Mouse (Mus musculus) neural tube, embryonic 12.5 days (tissue): ENCODE measurements around the gene Palld. TPM values are rescaled to one million over a fixed set of nuclear protein-coding genes. Genes with fewer than 3 reads are reported as not detected.

Source experiments
- ATAC-seq: fragments of 200-750 bp; cut with Nextera tagmentation; 2 replicates; pipeline ENCODE4 v1.8.0; 2017; ENCODE audit warnings: low read depth, mild to moderate bottlenecking, moderate TSS enrichment, moderate library complexity; ENCODE audit not compliant: low FRiP score
- H3K27ac ChIP-seq: fragments of 300-500 bp; sonication (generic); 2 replicates; pipeline ENCODE4 v1.5.1; 2016
- H3K27me3 ChIP-seq: fragments of 300-500 bp; sonication (generic); replicated peaks from 2 replicates; pipeline ENCODE4 v1.6.1; 2016; ENCODE audit warnings: mild to moderate bottlenecking
- H3K36me3 ChIP-seq: fragments of 300-500 bp; sonication (generic); 2 replicates; pipeline ENCODE4 v1.6.1; 2016; ENCODE audit warnings: mild to moderate bottlenecking
- H3K4me1 ChIP-seq: fragments of 300-500 bp; sonication (generic); 2 replicates; pipeline ENCODE4 v1.6.1; 2016
- H3K4me2 ChIP-seq: fragments of 300-500 bp; sonication (generic); replicated peaks from 2 replicates; pipeline ENCODE4 v1.6.1; 2016; ENCODE audit warnings: mild to moderate bottlenecking
- H3K4me3 ChIP-seq: fragments of 300-500 bp; sonication (generic); 2 replicates; pipeline ENCODE4 v1.5.1; 2016
- H3K9ac ChIP-seq: fragments of 300-500 bp; sonication (generic); 2 replicates; pipeline ENCODE4 v1.6.1; 2016; ENCODE audit warnings: mild to moderate bottlenecking
- H3K9me3 ChIP-seq: fragments of 300-500 bp; sonication (generic); 2 replicates; pipeline ENCODE4 v1.6.1; 2016; ENCODE audit warnings: mild to moderate bottlenecking
- WGBS: fragments of 180-500 bp; shearing (Covaris S2); methylation state at CpG from one replicate; pipeline ENCODE4 v1.1.7; 2016; 5-methylcytosine and 5-hydroxymethylcytosine counted together
- polyA plus RNA-seq: library from polyadenylated mRNA; unstranded; fragments of >200 nt; fragmentation: Nextera tagmentation; extraction: Ambion mirVana; gene quantifications from 2 replicates; pipeline ENCODE4 v1.2.1, GENCODE M21; 2016

Gene Palld
- polyA plus RNA-seq, 1 experiment from 2014 or later, result 46.7 TPM

DNA sequence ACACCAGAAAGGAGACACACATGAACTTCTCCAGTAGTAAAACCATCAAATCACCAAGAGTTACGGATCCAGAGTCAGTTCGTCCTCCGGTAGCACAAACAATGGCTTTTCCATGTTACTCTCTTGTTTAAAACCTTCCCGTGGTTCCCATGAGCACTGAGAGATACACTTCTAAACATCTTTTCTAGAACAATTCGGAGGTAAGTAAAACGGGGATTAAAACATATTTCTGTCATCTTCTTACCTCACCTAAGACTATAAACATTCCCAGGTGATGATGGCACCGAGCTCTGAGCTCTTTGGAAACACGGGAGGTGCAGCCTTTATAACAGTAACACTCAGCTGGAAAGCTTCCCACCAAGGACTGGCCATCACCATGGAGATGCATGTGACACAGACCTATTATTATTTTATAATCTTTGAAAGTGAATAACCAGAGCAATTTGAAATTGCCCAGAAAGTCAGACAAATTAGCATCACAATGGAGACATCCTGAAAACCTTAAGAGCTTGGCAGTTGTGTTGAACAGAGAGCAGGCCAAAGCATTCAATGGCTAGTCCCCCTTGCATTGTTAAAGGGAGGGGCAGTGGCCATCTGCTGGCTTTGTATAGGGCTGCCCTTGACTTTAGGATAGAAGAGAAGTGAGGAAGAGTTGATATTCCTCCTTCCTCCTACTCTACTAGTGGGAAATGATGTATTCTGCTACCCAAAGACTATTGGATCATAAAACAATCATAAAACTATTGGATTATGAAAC is 385.6 kb downstream of the Palld start:
- Histone ChIP-seq H3K36me3 (peaks cover 10% of the 10 kb centered on the region; the same call in 1 of the 2 replicates), H3K9ac (no peak overlapping the region), H3K4me2 (peak overlapping the region; percentile 42), H3K27me3 (no peaks in the 10 kb centered on the region), H3K27ac (no peak overlapping the region), H3K4me3 (no peak overlapping the region), H3K9me3 (no peaks in the 10 kb centered on the region), H3K4me1 (peaks cover 10% of the 10 kb centered on the region)
- WGBS, result 53% methylated on average over 8 of the region's 8 CpGs
- peak; percentile 38; the same call in 1 of the 2 replicates for ATAC-seq

DNA sequence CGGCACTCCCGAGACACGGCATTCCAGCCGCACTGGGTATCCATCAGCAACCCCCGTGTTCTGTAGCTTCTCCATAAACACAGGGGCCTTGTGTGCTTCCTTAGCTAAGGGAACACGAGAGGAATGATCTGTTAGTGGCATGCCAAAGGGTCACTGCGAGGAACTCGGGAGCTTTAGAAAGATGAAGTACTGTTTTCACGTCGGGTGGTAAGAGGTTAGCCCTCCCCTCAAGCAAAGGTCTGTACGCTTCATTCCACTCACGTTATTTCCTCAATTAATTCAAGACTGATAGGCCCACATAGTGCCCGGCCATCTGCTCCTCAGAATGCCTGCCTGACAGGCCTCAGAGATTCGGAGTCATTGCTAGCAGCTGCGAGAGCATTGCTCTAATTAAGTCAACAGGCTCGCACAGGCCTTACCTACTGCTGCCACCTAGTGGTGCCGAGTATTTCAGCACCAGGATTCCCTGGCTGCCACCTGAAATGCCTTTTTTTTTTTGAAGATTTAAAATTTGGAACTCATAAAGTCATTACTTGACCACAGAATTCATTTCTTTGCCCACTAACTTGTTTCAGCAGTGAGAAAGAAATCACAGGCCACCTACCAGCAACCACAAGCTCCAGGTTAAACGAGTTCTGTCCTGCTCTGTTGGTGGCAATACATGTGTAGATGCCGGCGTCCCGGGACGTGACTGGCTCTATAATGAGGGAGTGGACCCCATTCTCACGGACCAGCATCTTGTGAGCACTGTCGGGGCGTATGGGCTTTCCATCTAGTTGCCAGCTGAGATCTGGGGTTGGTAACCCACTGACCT is 386.4 kb downstream of the Palld start:
- H3K9me3 ChIP-seq, result no peaks in the 10 kb centered on the region
- H3K36me3 ChIP-seq, result peaks cover 10% of the 10 kb centered on the region; the same call in 1 of the 2 replicates
- peak overlapping the region; percentile 65; the same call in 1 of the 2 replicates for H3K27ac ChIP-seq
- H3K4me2 ChIP-seq, result peak overlapping the region; percentile 42
- 24% methylated on average over 25 of the region's 25 CpGs for WGBS
- H3K4me1 ChIP-seq, result peaks cover 10% of the 10 kb centered on the region
- H3K4me3 ChIP-seq, result no peak overlapping the region
- H3K27me3 ChIP-seq, result no peaks in the 10 kb centered on the region
- H3K9ac ChIP-seq, result 0 out of 2 replicates have a peak overlapping the region, but pooled peaks have one; percentile 2
- ATAC-seq, result peak; percentile 90

DNA sequence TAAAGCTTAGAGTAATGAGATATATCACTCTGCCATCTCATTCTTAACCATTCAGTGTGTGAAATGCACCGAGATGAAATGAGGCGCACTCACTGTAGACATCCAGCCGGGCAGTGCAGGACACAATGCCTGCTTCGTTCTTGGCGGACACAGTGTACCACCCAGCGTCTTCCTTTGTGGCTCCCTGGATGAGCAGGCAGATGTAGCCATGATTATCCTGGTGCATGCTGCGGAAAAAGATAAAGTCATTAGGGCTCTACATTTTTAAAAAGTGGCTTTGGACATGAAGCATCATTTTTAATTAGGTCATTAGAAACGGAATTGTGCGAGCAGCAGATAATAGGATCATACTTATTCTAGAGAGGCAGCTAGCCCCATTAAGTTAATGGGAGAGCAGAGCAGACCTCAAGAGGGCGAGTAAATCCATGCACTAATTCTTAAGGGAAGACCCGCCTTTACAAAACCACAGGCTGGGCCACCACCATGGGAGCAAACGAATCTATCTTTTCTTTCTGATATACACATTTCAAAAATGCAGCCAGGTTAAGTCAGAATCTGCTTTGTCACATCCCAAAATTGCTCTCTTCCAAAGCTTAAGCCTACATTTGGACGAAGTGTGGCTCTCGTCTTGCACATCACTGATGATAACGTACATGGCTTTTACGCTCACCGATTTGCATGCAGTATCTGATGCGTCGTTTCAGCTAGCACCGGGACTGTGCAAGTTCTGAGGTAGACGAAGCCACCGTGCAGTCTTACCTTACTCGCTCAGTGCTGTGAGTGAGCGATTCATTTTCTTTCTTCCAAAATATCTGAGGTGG is 387.2 kb downstream of the Palld start:
- Histone ChIP-seq H3K27ac (peak overlapping the region; percentile 65; the same call in 1 of the 2 replicates), H3K9me3 (no peaks in the 10 kb centered on the region), H3K36me3 (peaks cover 16% of the 10 kb centered on the region; the same call in 1 of the 2 replicates), H3K9ac (0 out of 2 replicates have a peak overlapping the region, but pooled peaks have one; percentile 2), H3K4me2 (peak overlapping the region; percentile 42), H3K4me3 (no peak overlapping the region), H3K4me1 (peaks cover 10% of the 10 kb centered on the region), H3K27me3 (no peaks in the 10 kb centered on the region)
- peak; percentile 63 for ATAC-seq
- 50% methylated on average over 24 of the region's 24 CpGs for WGBS

DNA sequence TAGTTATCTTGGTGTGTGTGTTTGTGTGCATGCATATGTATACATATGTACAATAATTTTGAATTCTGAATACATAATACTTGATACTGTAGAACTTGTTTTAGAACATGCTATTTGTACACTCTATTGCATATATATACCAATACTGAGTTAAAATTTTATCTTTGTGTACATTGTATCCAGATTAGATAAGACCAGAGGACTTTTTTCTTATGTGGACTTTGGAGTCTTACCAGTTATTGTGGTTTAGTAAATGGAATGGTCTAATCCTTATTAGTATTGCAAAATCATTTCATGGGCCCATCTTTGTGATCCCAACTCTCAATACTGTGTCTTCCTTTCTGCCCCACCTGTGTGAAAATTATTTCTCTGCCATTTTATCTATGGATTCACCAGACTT is 400.2 kb downstream of the Palld start:
- Histone ChIP-seq H3K4me1 (no peaks in the 10 kb centered on the region), H3K27me3 (no peaks in the 10 kb centered on the region), H3K9me3 (no peaks in the 10 kb centered on the region), H3K4me2 (no peak overlapping the region), H3K9ac (no peak overlapping the region), H3K4me3 (no peak overlapping the region), H3K27ac (no peak overlapping the region), H3K36me3 (peaks cover 7% of the 10 kb centered on the region)
- ATAC-seq, result no peak

- Histone ChIP-seq H3K36me3 (peaks cover 7% of the 10 kb centered on the region), H3K27me3 (no peaks in the 10 kb centered on the region), H3K9me3 (no peaks in the 10 kb centered on the region), H3K4me3 (no peak overlapping the region), H3K4me1 (no peaks in the 10 kb centered on the region), H3K27ac (no peak overlapping the region), H3K4me2 (no peak overlapping the region), H3K9ac (no peak overlapping the region)
- no peak for ATAC-seq
- WGBS, result 83% methylated on average over 3 of the region's 3 CpGs
Measured at GRCm38 (mm10) chr8:61500914-61501313, 401.6 kb downstream of the Palld start.

DNA sequence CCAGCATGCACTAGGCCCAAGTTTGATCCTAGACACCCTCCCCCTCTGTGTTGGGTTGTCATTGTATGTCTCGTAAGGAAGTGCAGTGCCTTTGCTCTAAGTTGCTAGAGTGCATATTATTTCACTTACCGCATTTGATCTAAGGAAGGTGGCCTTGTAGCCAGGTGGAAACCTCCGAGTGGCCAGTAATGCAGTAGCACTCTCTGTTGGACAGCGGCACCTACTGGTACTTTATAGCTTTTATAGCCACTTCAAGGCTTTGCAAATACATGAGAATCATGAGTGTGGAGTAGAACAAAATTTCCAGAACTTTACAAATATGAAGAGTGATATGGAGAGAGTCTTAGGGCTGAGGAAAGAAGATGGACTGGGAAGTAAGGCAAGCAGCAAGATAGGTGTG is 403.5 kb downstream of the Palld start:
- Histone ChIP-seq H3K9ac (no peak overlapping the region), H3K4me1 (no peaks in the 10 kb centered on the region), H3K27ac (no peak overlapping the region), H3K27me3 (no peaks in the 10 kb centered on the region), H3K4me2 (no peak overlapping the region), H3K4me3 (no peak overlapping the region), H3K9me3 (no peaks in the 10 kb centered on the region), H3K36me3 (peaks cover 9% of the 10 kb centered on the region)
- 0 out of 2 replicates have a peak, but pooled peaks have one; percentile 41 for ATAC-seq
- WGBS, result 69% methylated on average over 4 of the region's 4 CpGs

DNA sequence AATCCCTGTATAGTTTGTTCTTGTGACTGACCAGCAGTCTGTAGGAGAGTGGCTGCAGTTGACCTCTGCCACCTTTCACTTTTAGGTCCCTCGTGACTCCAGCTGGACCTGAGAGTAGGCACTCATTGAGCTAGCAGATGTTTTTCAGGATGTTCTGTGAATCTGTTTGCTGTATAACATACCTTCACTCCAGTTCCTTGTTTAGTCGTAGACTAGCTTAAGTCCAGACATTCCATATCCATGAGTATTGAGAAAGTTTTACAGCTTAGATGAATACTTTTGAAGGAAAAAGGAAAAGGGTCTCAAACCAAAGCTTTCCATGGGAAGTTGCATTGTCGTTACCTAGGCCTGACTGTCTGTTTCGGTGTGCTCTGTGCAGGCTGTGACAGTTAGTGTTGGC is 405.4 kb downstream of the Palld start:
- Histone ChIP-seq H3K36me3 (peaks cover 7% of the 10 kb centered on the region; the same call in 1 of the 2 replicates), H3K4me1 (no peaks in the 10 kb centered on the region), H3K4me3 (no peak overlapping the region), H3K27me3 (no peaks in the 10 kb centered on the region), H3K27ac (no peak overlapping the region), H3K4me2 (no peak overlapping the region), H3K9me3 (no peaks in the 10 kb centered on the region), H3K9ac (no peak overlapping the region)
- WGBS, result 88% methylated on average over 4 of the region's 4 CpGs
- no peak for ATAC-seq

DNA sequence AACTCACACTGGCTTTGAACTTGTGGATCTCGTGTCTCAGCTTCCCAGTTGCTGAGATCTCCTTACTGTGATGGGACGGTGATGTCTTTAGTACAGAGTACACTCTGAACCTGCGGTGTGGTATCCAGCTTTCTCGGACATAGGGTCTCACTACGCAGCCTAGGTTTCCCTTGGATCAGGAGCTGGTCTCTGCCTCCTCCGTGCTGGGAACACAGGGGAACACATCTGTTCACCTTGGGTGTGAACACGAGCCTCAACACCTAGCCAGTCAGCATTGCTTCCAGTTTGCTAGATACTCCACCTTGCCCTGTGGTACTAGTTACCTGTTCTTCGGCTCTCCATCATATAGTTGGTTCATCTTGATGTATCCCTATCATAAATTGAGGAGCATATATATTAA is 413.9 kb downstream of the Palld start:
- H3K4me2 ChIP-seq, result peak overlapping the region; percentile 77
- H3K4me1 ChIP-seq, result peaks cover 7% of the 10 kb centered on the region; the same call in 1 of the 2 replicates
- no peak overlapping the region for H3K4me3 ChIP-seq
- peaks cover 4% of the 10 kb centered on the region; the same call in 1 of the 2 replicates for H3K36me3 ChIP-seq
- 92% methylated on average over 8 of the region's 8 CpGs for WGBS
- H3K27me3 ChIP-seq, result no peaks in the 10 kb centered on the region
- H3K9ac ChIP-seq, result no peak overlapping the region
- ATAC-seq, result no peak
- H3K9me3 ChIP-seq, result no peaks in the 10 kb centered on the region
- no peak overlapping the region for H3K27ac ChIP-seq

DNA sequence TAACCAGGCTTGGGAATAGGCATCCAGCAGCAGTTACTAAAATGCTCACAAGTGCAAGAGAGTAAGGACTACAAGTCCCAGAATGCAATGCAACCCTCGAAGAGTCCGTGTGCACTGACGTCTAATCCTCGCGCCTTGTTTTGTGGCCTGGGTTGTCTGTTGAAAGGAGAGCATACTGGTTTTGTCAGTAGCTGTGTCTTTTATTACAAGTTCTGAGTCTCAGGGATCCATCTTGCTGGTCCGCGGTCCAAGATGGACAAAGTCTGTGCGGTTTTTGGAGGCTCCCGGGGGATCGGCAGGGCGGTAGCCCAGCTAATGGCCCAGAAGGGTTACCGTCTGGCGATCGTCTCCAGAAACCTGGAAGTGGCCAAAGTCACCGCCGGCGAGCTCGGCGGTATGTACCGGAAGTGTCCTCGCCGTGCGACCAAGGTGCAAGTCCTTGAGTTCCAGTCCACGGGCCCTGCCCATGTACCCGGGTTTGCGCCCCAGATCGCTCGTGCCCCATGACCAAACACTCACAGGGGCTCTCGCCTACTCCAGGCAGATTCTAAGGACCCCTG is 414.8 kb downstream of the Palld start, which contains the start of gene Cbr4:
Cbr4 (plus strand) TSS at position 138 of the 560 bp plus-strand sequence.
- Histone ChIP-seq H3K4me3 (peak within 1 kb of the TSS; percentile 53), H3K27me3 (no peaks in the 10 kb centered on the region), H3K27ac (peak within 1 kb of the TSS; percentile 74), H3K9me3 (no peaks in the 10 kb centered on the region), H3K9ac (peak within 1 kb of the TSS; percentile 63), H3K36me3 (peaks cover 4% of the 10 kb centered on the region; the same call in 1 of the 2 replicates), H3K4me1 (peaks cover 7% of the 10 kb centered on the region; the same call in 1 of the 2 replicates), H3K4me2 (peak within 1 kb of the TSS; percentile 77)
- ATAC-seq, result peak; percentile 95
- WGBS, result 5% methylated on average over 29 of the region's 29 CpGs

DNA sequence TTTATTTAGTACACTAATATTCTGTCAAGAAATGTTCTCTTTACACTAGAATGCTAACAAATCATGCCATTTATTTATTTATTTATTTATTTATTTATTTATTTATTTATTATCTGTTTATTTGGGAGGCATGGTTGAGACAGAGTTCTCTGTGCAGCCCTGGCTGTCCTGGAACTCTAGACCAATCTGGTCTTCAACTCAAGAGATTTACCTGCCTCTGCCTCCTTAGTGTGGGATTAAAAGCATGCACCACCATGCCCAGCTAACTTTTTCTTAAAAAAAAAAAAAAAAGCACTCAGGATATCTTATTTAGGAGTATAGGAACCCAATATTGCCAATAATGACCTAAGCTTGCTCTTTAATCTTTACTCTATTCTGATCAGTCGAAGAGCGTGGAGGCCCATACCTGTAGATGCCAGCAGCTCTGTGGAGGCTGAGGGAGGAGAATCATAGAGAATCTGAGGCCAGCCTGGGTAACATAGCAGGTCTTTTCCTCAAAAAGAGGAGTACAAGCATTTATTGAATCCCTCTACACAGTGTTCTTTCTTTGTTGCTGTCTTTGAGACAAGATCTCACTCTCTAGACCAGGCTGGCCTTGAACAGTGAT is 415.5 kb downstream of the Palld start:
- WGBS, result 98% methylated on average over 2 of the region's 2 CpGs
- H3K27ac ChIP-seq, result no peak overlapping the region
- no peak overlapping the region for H3K9ac ChIP-seq
- H3K27me3 ChIP-seq, result no peaks in the 10 kb centered on the region
- H3K4me2 ChIP-seq, result 0 out of 2 replicates have a peak overlapping the region, but pooled peaks have one; percentile 77
- H3K4me3 ChIP-seq, result no peak overlapping the region
- H3K4me1 ChIP-seq, result peaks cover 7% of the 10 kb centered on the region; the same call in 1 of the 2 replicates
- H3K9me3 ChIP-seq, result no peaks in the 10 kb centered on the region
- ATAC-seq, result peak; percentile 2
- H3K36me3 ChIP-seq, result peaks cover 1% of the 10 kb centered on the region; the same call in 1 of the 2 replicates
